In the genomic region with DNA sequence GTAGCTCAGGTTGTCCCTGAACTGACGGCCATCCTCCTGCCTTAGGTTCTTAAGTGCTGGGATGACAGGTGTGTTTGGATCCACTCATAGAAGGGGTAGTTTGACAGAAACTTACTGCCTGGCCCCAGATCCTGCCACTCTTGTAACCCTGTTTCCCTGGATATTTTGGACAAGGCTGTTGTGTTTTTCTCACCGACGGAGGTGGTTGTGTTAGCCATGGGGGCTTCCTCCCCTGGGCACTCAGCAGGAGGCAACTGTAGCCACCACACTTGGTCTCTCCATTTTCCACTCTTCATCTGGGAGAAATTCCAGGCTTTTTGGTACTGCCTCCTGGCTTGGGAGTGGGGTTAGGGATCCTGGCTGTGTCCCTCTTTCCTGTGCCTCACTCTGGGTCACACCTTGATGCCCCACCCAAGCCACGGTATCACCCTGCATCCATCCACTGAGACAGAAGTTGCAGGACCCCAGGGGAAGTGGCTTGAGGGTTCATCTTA, we compare ENCODE assay signal across 8 mouse cellular contexts. TPM values are rescaled to one million over a fixed set of nuclear protein-coding genes. Genes with fewer than 3 reads are reported as not detected.
DNase-seq lines count a peak whose midpoint lies in the region; ATAC-seq and TF ChIP-seq lines count a peak whose summit lies in the region.

No protein-coding gene starts in this region.

- peaks cover 31% of the 10 kb centered on the region for H3K4me1 ChIP-seq in heart, embryonic 11.5 days (ENCODE audit: control insufficient read depth, insufficient read depth, low read length)
- 0 out of 4 replicates have a peak, but pooled peaks cover 0 to 2% of the 10 kb centered on the region in 2 experiments for H3K4me1 ChIP-seq in ES-E14 (ENCODE audit: control insufficient read depth in 2 of 2, insufficient read depth in 2 of 2, low read length in 2 of 2, poor library complexity in 1 of 2)
- H3K4me1 ChIP-seq in forebrain, embryonic 16.5 days (replicated peaks; ENCODE audit: control insufficient read depth, insufficient read depth, low read length) = peaks cover 26% of the 10 kb centered on the region
- H3K4me1 ChIP-seq in liver, embryonic 16.5 days (ENCODE audit: control insufficient read depth, low read depth, low read length) = peaks cover 50% of the 10 kb centered on the region

- in situ Hi-C loops in ES-E14 (cut with MboI; ENCODE audit: low sequenced_read_pairs in 2 of 2, unreplicated experiment in 2 of 2) = no loop called here

- no peaks in the 10 kb centered on the region for H3K9me3 ChIP-seq in heart, embryonic 11.5 days (replicated peaks; ENCODE audit: control insufficient read depth, low read length)
- no peaks in the 10 kb centered on the region for H3K9me3 ChIP-seq in ES-E14 (ENCODE audit: control insufficient read depth, insufficient read depth, low read depth, low read length)
- no peaks in the 10 kb centered on the region for H3K9me3 ChIP-seq in forebrain, embryonic 16.5 days (ENCODE audit: control insufficient read depth, low read length)
- H3K9me3 ChIP-seq in liver, embryonic 16.5 days (replicated peaks; ENCODE audit: control insufficient read depth, low read length) = no peaks in the 10 kb centered on the region

- no peaks in the 10 kb centered on the region for H3K27me3 ChIP-seq in heart, embryonic 11.5 days (ENCODE audit: control insufficient read depth, insufficient read depth, low read length)
- H3K27me3 ChIP-seq in forebrain, embryonic 16.5 days (replicated peaks; ENCODE audit: control insufficient read depth, insufficient read depth, low read length) = no peaks in the 10 kb centered on the region
- H3K27me3 ChIP-seq in liver, embryonic 16.5 days (ENCODE audit: control insufficient read depth, insufficient read depth, low read depth, low read length) = no peaks in the 10 kb centered on the region

- whole genome bisulfite sequencing in heart, embryonic 11.5 days (ENCODE audit: insufficient replicate concordance) = 13% methylated on average over 4 of the region's 4 CpGs
- WGBS in forebrain, embryonic 16.5 days = 16% methylated on average over 4 of the region's 4 CpGs
- 3% methylated on average over 4 of the region's 4 CpGs for WGBS in liver, embryonic 16.5 days (ENCODE audit: insufficient replicate concordance)

- peak overlapping the region; percentile 91 for H3K9ac ChIP-seq in heart, embryonic 11.5 days (ENCODE audit: low read depth, low read length)
- H3K9ac ChIP-seq in ES-E14 (ENCODE audit: insufficient read depth, low read depth, low read length, poor library complexity, severe bottlenecking) = peak overlapping the region; percentile 91
- H3K9ac ChIP-seq in forebrain, embryonic 16.5 days (replicated peaks; ENCODE audit: low read depth, low read length) = peak overlapping the region; percentile 89
- peak overlapping the region; percentile 94 for H3K9ac ChIP-seq in liver, embryonic 16.5 days (ENCODE audit: low read depth, low read length)

- peak overlapping the region; percentile 57 for H3K27ac ChIP-seq in heart, embryonic 11.5 days (ENCODE audit: low read depth, low read length)
- no peak overlapping the region for H3K27ac ChIP-seq in ES-E14 (ENCODE audit: insufficient read depth, low read depth, low read length, poor library complexity, severe bottlenecking)
- peak overlapping the region; percentile 96; the same call in 1 of the 2 replicates for H3K27ac ChIP-seq in forebrain, embryonic 16.5 days (ENCODE audit: low read length)
- peak overlapping the region; percentile 100 for H3K27ac ChIP-seq in liver, embryonic 16.5 days (ENCODE audit: low read length)

- intact Hi-C loops in heart, postnatal 14 days (cut with DNase I) = loop anchor here (5.0 kb wide), 1 partner anchor 47 kb away; no protein-coding TSS in a partner anchor

- no peak for DNase-seq in heart, postnatal 14 days
- DNase-seq in ES-E14 (ENCODE audit: low read depth, low spot score) = no peak
- no peak for DNase-seq in embryo, embryonic 10.5 days (ENCODE audit: low spot score)
- no peak for DNase-seq in spleen, postnatal 14 days (ENCODE audit: low spot score in 2 of 2)
- no peak for DNase-seq in adrenal gland, adult (ENCODE audit: inconsistent age in 2 of 2, low spot score in 1 of 2)

- peak overlapping the region; percentile 88 for H3K4me3 ChIP-seq in heart, embryonic 11.5 days (ENCODE audit: low read depth, low read length)
- peak overlapping the region; percentile 76 to 85 for H3K4me3 ChIP-seq in ES-E14 (ENCODE audit: insufficient read depth in 1 of 2, low read depth in 1 of 2, low read length in 2 of 2, poor library complexity in 1 of 2, severe bottlenecking in 1 of 2)
- peak overlapping the region; percentile 87 for H3K4me3 ChIP-seq in forebrain, embryonic 16.5 days (replicated peaks; ENCODE audit: low read length)
- H3K4me3 ChIP-seq in liver, embryonic 16.5 days (ENCODE audit: low read depth, low read length) = peak overlapping the region; percentile 88

- ATAC-seq in heart, embryonic 11.5 days (replicated peaks; ENCODE audit: insufficient number of reproducible peaks, low FRiP score, low TSS enrichment) = no peak
- ATAC-seq in forebrain, embryonic 16.5 days = no peak
- ATAC-seq in liver, embryonic 16.5 days (ENCODE audit: low read depth) = no peak

- H3K36me3 ChIP-seq in heart, embryonic 11.5 days (ENCODE audit: control insufficient read depth, insufficient read depth, low read length) = peaks cover 5% of the 10 kb centered on the region; the same call in 1 of the 2 replicates
- peaks cover 4% of the 10 kb centered on the region for H3K36me3 ChIP-seq in ES-E14 (ENCODE audit: control insufficient read depth, insufficient read depth, low read length, poor library complexity, severe bottlenecking)
- H3K36me3 ChIP-seq in forebrain, embryonic 16.5 days (ENCODE audit: control insufficient read depth, insufficient read depth) = 0 out of 2 replicates have a peak, but pooled peaks cover 2% of the 10 kb centered on the region
- peaks cover 8% of the 10 kb centered on the region for H3K36me3 ChIP-seq in liver, embryonic 16.5 days (ENCODE audit: control insufficient read depth, insufficient read depth)

- H3K4me2 ChIP-seq in heart, embryonic 11.5 days = peak overlapping the region; percentile 98
- H3K4me2 ChIP-seq in forebrain, embryonic 16.5 days (ENCODE audit: low read length) = peak overlapping the region; percentile 94
- H3K4me2 ChIP-seq in liver, embryonic 16.5 days (ENCODE audit: low read depth, low read length) = peak overlapping the region; percentile 90

TF ChIP-seq in ES-E14, 5 proteins besides CTCF, POLR2A, EP300 and RAD21:
- TF ChIP-seq CHD2 (IDR thresholded peaks at IDR 0.05; ENCODE audit: low read depth, low read length) (no peak), HCFC1 (IDR thresholded peaks at IDR 0.05; ENCODE audit: borderline replicate concordance, insufficient read depth, low read length) (no peak), ZC3H11A (IDR thresholded peaks at IDR 0.05; ENCODE audit: borderline replicate concordance, low read depth, low read length) (no peak), ZNF384 (IDR thresholded peaks at IDR 0.05; ENCODE audit: low read depth, low read length) (no peak), MAFK (IDR thresholded peaks at IDR 0.05; ENCODE audit: insufficient read depth, low read depth, low read length) (no peak)

RNA-seq across cellular contexts. Expression of gene Ell, which starts 0.8 kb away (rescaled TPM):
- 14.1 and 14.7 TPM in 2 replicates for polyA plus RNA-seq in heart, embryonic 11.5 days (2014; fragmentation: Nextera tagmentation; extraction: Ambion mirVana)
- total RNA-seq in heart, postnatal 14 days (2021) = 10 to 100 TPM; 15.5 to 16.5 TPM
- 15.8 and 16.1 TPM in 2 replicates for total RNA-seq in ES-E14 (2012; rRNA removed)
- polyA plus RNA-seq in forebrain, embryonic 16.5 days (2015; fragmentation: Nextera tagmentation; extraction: Ambion mirVana) = 17.1 and 18.9 TPM in 2 replicates
- polyA plus RNA-seq in liver, embryonic 16.5 days (2015; fragmentation: Nextera tagmentation; extraction: Ambion mirVana) = 12.9 and 16.8 TPM in 2 replicates

RNA-seq across cellular contexts. Expression of gene Kxd1, which starts 12.3 kb away (rescaled TPM):
- 67.3 and 68.1 TPM in 2 replicates for polyA plus RNA-seq in heart, embryonic 11.5 days (2014; fragmentation: Nextera tagmentation; extraction: Ambion mirVana)
- total RNA-seq in heart, postnatal 14 days (2021) = 10 to 100 TPM; 75.3 to 76.6 TPM
- total RNA-seq in ES-E14 (2012; rRNA removed) = 27.9 and 35.3 TPM in 2 replicates
- polyA plus RNA-seq in forebrain, embryonic 16.5 days (2015; fragmentation: Nextera tagmentation; extraction: Ambion mirVana) = 45.5 and 45.9 TPM in 2 replicates
- polyA plus RNA-seq in liver, embryonic 16.5 days (2015; fragmentation: Nextera tagmentation; extraction: Ambion mirVana) = 27.6 and 29.0 TPM in 2 replicates

RNA-seq across cellular contexts. Expression of gene Fkbp8, which starts 12.5 kb away (rescaled TPM):
- 202 and 212 TPM in 2 replicates for polyA plus RNA-seq in heart, embryonic 11.5 days (2014; fragmentation: Nextera tagmentation; extraction: Ambion mirVana)
- total RNA-seq in heart, postnatal 14 days (2021) = 100 to 1,000 TPM; 150 to 163 TPM
- total RNA-seq in ES-E14 (2012; rRNA removed) = 252 and 256 TPM in 2 replicates
- 402 and 462 TPM in 2 replicates for polyA plus RNA-seq in forebrain, embryonic 16.5 days (2015; fragmentation: Nextera tagmentation; extraction: Ambion mirVana)
- polyA plus RNA-seq in liver, embryonic 16.5 days (2015; fragmentation: Nextera tagmentation; extraction: Ambion mirVana) = 155 and 158 TPM in 2 replicates

RNA-seq across cellular contexts. Expression of gene Uba52, which starts 29.5 kb away (rescaled TPM):
- 798 and 827 TPM in 2 replicates for polyA plus RNA-seq in heart, embryonic 11.5 days (2014; fragmentation: Nextera tagmentation; extraction: Ambion mirVana)
- 1,000 to 10,000 TPM; 1,458 to 1,541 TPM for total RNA-seq in heart, postnatal 14 days (2021)
- total RNA-seq in ES-E14 (2012; rRNA removed) = 3,214 and 4,257 TPM in 2 replicates
- 660 and 697 TPM in 2 replicates for polyA plus RNA-seq in forebrain, embryonic 16.5 days (2015; fragmentation: Nextera tagmentation; extraction: Ambion mirVana)
- polyA plus RNA-seq in liver, embryonic 16.5 days (2015; fragmentation: Nextera tagmentation; extraction: Ambion mirVana) = 490 and 558 TPM in 2 replicates

RNA-seq across cellular contexts. Expression of gene Rex1bd, which starts 33.5 kb away (rescaled TPM):
- polyA plus RNA-seq in heart, embryonic 11.5 days (2014; fragmentation: Nextera tagmentation; extraction: Ambion mirVana) = 109 and 124 TPM in 2 replicates
- 100 to 1,000 TPM; 105 TPM for total RNA-seq in heart, postnatal 14 days (2021)
- total RNA-seq in ES-E14 (2012; rRNA removed) = 125 and 130 TPM in 2 replicates
- 149 and 157 TPM in 2 replicates for polyA plus RNA-seq in forebrain, embryonic 16.5 days (2015; fragmentation: Nextera tagmentation; extraction: Ambion mirVana)
- polyA plus RNA-seq in liver, embryonic 16.5 days (2015; fragmentation: Nextera tagmentation; extraction: Ambion mirVana) = 53.7 and 55.6 TPM in 2 replicates
